Mouse (Mus musculus): ENCODE data around the gene Olfr600.
"Not testable (repeated sequence)": the region's sequence is repeated elsewhere in the genome, so short reads cannot be mapped to it uniquely, and the experiment has no call there.

The Olfr600 gene

DNA sequence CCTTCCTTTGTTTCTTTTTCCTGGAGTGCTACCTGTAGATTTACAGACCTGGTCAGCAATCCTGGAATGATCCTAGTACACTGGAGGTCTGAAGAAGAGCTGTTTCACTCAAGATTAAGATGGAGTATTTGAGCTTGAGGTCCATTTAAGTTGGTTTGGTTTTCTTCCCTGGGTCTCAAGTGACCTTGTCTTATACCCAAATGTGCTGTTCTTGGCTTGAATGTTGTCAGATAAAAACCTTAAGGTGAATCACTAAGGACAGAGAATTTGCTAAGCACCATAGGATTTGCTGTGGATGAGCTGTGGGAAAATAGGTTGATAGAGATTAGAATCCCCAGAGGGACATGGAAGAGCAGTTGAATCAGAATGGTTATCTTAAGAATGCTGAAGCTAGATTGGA, at the start of gene Olfr600:
TSS of gene Olfr600 (minus strand) at position 101 of the 400 bp plus-strand sequence.
- no peak for DNase-seq

DNA sequence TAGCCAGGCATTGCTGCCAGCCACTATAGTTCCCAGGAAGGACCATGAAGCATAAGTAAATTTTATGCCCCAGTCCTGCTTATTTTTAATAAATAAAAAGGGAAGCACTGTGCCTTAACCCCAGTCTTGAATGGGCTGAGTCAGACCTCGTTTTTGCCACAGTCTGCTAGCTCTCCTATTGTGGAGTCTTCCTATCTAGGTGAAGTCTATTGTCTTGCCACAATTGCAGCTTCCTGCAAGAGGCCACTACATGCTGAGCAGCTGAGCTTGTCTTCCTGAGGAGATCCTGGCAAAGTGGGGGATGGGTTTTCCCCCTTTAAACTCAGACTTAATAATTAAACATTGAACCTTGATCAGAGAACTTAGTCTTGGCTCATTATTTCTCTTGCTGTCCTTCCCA, 49.5 kb upstream of the Olfr600 start:
- DNase-seq: no peak

DNA sequence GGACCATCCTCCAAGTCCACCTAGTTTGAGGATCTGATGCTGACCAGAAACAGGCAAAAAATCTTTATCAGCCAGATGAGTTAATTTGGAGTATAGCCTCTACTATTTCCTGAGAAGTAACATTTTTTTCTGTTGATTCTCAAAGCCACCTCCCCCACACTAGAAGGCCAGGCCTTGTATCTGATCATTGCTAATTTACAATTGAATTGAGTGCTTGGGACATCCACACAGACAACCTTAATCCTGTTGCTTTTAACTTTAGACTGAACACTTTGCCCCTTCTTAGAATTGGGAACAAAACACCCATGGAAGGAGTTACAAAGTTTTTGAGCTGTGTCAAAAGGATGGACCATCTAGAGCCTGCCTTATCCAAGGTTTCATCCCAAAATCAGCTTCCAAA, 48.3 kb upstream of the Olfr600 start:
- no peak for DNase-seq

DNA sequence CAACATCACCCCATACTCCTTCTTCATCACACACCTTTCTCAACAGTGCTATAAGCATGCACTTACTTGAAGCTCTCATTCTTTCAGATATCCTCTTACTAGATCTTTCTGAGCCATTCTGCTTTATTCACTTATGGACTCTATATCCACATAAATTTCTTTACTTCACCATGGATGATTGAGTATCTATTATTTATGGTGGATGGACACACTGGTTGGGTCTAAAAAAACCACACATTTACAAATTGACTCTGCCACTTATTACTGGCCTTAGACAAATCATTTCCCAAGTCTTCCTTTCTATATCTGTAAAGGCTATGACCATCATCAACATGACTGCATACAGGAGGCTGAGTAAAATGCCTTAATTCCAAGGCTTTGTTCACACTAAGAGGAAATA, 36.6 kb upstream of the Olfr600 start, which contains the start of gene Olfr603:
TSS of gene Olfr603 (minus strand) at position 101 of the 400 bp plus-strand sequence.
- DNase-seq: no peak

GRCm38 (mm10) chr7:103362555-103362954, 13.1 kb upstream of the Olfr600 start, which contains the start of gene Olfr601:
Gene Olfr601, minus strand, starts transcription at chr7:103362655.
- no peak for DNase-seq

- no peak for DNase-seq
These were observed 13.9 kb downstream of the Olfr600 start, which contains the start of gene Olfr599 for GRCm38 (mm10) chr7:103335617-103336016. Gene Olfr599, plus strand, starts transcription at chr7:103335917.

DNA sequence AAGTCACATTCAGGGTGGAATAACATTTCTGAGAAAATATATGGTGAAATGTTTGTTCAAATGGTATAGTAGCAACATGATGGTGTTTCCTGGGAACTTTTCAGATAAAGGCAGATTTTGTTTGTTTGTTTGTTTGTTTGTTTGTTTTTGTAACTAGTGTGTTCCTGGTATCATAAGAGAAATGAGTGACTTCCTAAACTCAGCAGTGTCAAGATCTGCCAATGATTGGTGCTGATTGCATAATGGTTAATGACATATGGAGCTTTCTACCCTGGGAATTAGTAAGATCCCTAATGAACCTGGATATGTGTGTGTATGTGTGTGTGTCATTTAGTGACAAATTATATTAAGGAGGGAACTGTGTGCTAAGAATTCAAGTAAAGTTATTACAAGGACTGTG, 26.2 kb downstream of the Olfr600 start, which contains the start of gene Olfr598:
TSS of gene Olfr598 (plus strand) at position 301 of the 400 bp plus-strand sequence.
- no peak for DNase-seq

GRCm38 (mm10) chr7:103316015-103316414, 33.5 kb downstream of the Olfr600 start, which contains the start of gene Olfr597:
Gene Olfr597, plus strand, starts transcription at chr7:103316315.
- DNase-seq: not testable (repeated sequence)

- DNase-seq: not testable (repeated sequence)
These were observed 44.1 kb downstream of the Olfr600 start, which contains the start of gene Olfr596 for GRCm38 (mm10) chr7:103305348-103305747. Gene Olfr596, plus strand, starts transcription at chr7:103305648.

Measured in cerebellum, adult 11-12 months (tissue).